Mouse (Mus musculus) splenic B cell, adult 2 months (primary cell): ENCODE measurements around the gene Rubcnl.

ENCODE experiments used
- DNase-seq: peaks from one replicate; pipeline ENCODE4 v3.0.0-alpha.2; 2011; ENCODE audit warnings: low read depth, low spot score
- H3K27me3 ChIP-seq: 2 replicates; pipeline ENCODE4 v1.6.1; 2012; ENCODE audit warnings: mild to moderate bottlenecking, low read length, moderate library complexity, mixed read lengths; ENCODE audit not compliant: control insufficient read depth, poor library complexity, insufficient read depth, severe bottlenecking
- H3K36me3 ChIP-seq: 2 replicates; pipeline ENCODE4 v1.6.1; 2012; ENCODE audit warnings: mild to moderate bottlenecking, low read length, moderate library complexity, mixed read lengths; ENCODE audit not compliant: control insufficient read depth, poor library complexity, insufficient read depth, severe bottlenecking

Gene Rubcnl

GRCm38 (mm10) chr14:75071091-75071490 is 55.3 kb downstream of the Rubcnl start:
- H3K36me3 ChIP-seq: no peaks in the 10 kb centered on the region
- no peaks in the 10 kb centered on the region for H3K27me3 ChIP-seq
- no peak for DNase-seq

- Histone ChIP-seq H3K36me3 (no peaks in the 10 kb centered on the region), H3K27me3 (no peaks in the 10 kb centered on the region)
- DNase-seq: no peak
Measured at GRCm38 (mm10) chr14:75075299-75076180, 59.7 kb downstream of the Rubcnl start.

GRCm38 (mm10) chr14:75077946-75078345 is 62.1 kb downstream of the Rubcnl start:
- no peaks in the 10 kb centered on the region for H3K36me3 ChIP-seq
- no peak for DNase-seq
- no peaks in the 10 kb centered on the region for H3K27me3 ChIP-seq
